In genomic region chr15:102107689-102108573, GRCm38 (mm10) we compare ENCODE assay signal across 8 mouse cellular contexts. TPM values are rescaled to one million over a fixed set of nuclear protein-coding genes. Genes with fewer than 3 reads are reported as not detected.
DNase-seq lines count a peak whose midpoint lies in the region; ATAC-seq lines count a peak whose summit lies in the region.

No protein-coding gene starts in this region.

- no peaks in the 10 kb centered on the region for H3K9me3 ChIP-seq in forebrain, embryonic 12.5 days
- no peaks in the 10 kb centered on the region for H3K9me3 ChIP-seq in hindbrain, embryonic 12.5 days (replicated peaks)

- H3K4me2 ChIP-seq in forebrain, embryonic 12.5 days, result peak overlapping the region; percentile 57; the same call in 1 of the 2 replicates
- peak overlapping the region; percentile 48; the same call in 1 of the 2 replicates for H3K4me2 ChIP-seq in hindbrain, embryonic 12.5 days (replicated peaks)

- H3K4me3 ChIP-seq in forebrain, embryonic 12.5 days (replicated peaks), result no peak overlapping the region
- H3K4me3 ChIP-seq in hindbrain, embryonic 12.5 days, result no peak overlapping the region

- peaks cover 26% of the 10 kb centered on the region for H3K4me1 ChIP-seq in forebrain, embryonic 12.5 days
- peaks cover 37% of the 10 kb centered on the region for H3K4me1 ChIP-seq in hindbrain, embryonic 12.5 days

- WGBS in forebrain, embryonic 12.5 days, result 33% methylated on average over 13 of the region's 13 CpGs
- WGBS in hindbrain, embryonic 12.5 days, result 36% methylated on average over 13 of the region's 13 CpGs

- 0 out of 2 replicates have a peak overlapping the region, but pooled peaks have one; percentile 38 for H3K9ac ChIP-seq in forebrain, embryonic 12.5 days
- no peak overlapping the region for H3K9ac ChIP-seq in hindbrain, embryonic 12.5 days

- H3K27me3 ChIP-seq in forebrain, embryonic 12.5 days, result peaks cover 55% of the 10 kb centered on the region
- peaks cover 40% of the 10 kb centered on the region for H3K27me3 ChIP-seq in hindbrain, embryonic 12.5 days

- peak; percentile 83 for DNase-seq in A20 (ENCODE audit: low read depth, low spot score)
- peak; percentile 30 for DNase-seq in c-Kit-negative CD71-positive TER-119-positive erythroid progenitor cells, embryonic 14.5 days (ENCODE audit: low read depth, low spot score)
- DNase-seq in liver, result peak; percentile 73
- DNase-seq in naive thymus-derived CD4-positive, alpha-beta T cell, adult 2 months (ENCODE audit: low read depth), result peak; percentile 89
- no peak for DNase-seq in yolk sac, embryonic 10.5 days (ENCODE audit: low spot score)

- no peaks in the 10 kb centered on the region for H3K36me3 ChIP-seq in forebrain, embryonic 12.5 days (replicated peaks)
- no peaks in the 10 kb centered on the region for H3K36me3 ChIP-seq in hindbrain, embryonic 12.5 days

- ATAC-seq in CD4-positive, CD25-positive, alpha-beta regulatory T cell, adult 4 months, result peak; percentile 70
- no peak for ATAC-seq in forebrain, embryonic 12.5 days (ENCODE audit: low FRiP score)
- ATAC-seq in hindbrain, embryonic 12.5 days (ENCODE audit: low FRiP score), result no peak

- no peak overlapping the region for H3K27ac ChIP-seq in forebrain, embryonic 12.5 days
- H3K27ac ChIP-seq in hindbrain, embryonic 12.5 days, result no peak overlapping the region

RNA-seq across cellular contexts. Expression of gene Tns2, which starts 7.7 kb away (rescaled TPM):
- 1 to 10 TPM; 1.1 to 2.3 TPM for polyA plus RNA-seq in CD4-positive, CD25-positive, alpha-beta regulatory T cell, adult 4 months (2017; shearing (Covaris generic))
- 7.9 and 8.2 TPM in 2 replicates for polyA plus RNA-seq in forebrain, embryonic 12.5 days (2016; fragmentation: Nextera tagmentation; extraction: Ambion mirVana)
- polyA plus RNA-seq in hindbrain, embryonic 12.5 days (2016; fragmentation: Nextera tagmentation; extraction: Ambion mirVana), result 21.8 and 22.7 TPM in 2 replicates

RNA-seq across cellular contexts. Expression of gene Spryd3, which starts 28.1 kb away (rescaled TPM):
- 10 to 100 TPM; 28.8 to 65.3 TPM for polyA plus RNA-seq in CD4-positive, CD25-positive, alpha-beta regulatory T cell, adult 4 months (2017; shearing (Covaris generic))
- 19.1 and 19.6 TPM in 2 replicates for polyA plus RNA-seq in forebrain, embryonic 12.5 days (2016; fragmentation: Nextera tagmentation; extraction: Ambion mirVana)
- 28.1 and 29.2 TPM in 2 replicates for polyA plus RNA-seq in hindbrain, embryonic 12.5 days (2016; fragmentation: Nextera tagmentation; extraction: Ambion mirVana)

RNA-seq across cellular contexts. Expression of gene Eif4b, which starts 34.4 kb away (rescaled TPM):
- 100 to 1,000 TPM; 123 to 189 TPM for polyA plus RNA-seq in CD4-positive, CD25-positive, alpha-beta regulatory T cell, adult 4 months (2017; shearing (Covaris generic))
- polyA plus RNA-seq in forebrain, embryonic 12.5 days (2016; fragmentation: Nextera tagmentation; extraction: Ambion mirVana), result 109 TPM in 2 replicates
- polyA plus RNA-seq in hindbrain, embryonic 12.5 days (2016; fragmentation: Nextera tagmentation; extraction: Ambion mirVana), result 94.0 and 97.1 TPM in 2 replicates

RNA-seq across cellular contexts. Expression of gene Igfbp6, which starts 36.2 kb away (rescaled TPM):
- under 1 TPM in 1 of 2 experiments, not detected in 1; 0.60 TPM for polyA plus RNA-seq in CD4-positive, CD25-positive, alpha-beta regulatory T cell, adult 4 months (2017; shearing (Covaris generic))
- polyA plus RNA-seq in forebrain, embryonic 12.5 days (2016; fragmentation: Nextera tagmentation; extraction: Ambion mirVana), result 0.24 and 0.79 TPM in 2 replicates
- 0.42 TPM in 1 of 2 replicates, not detected in the other for polyA plus RNA-seq in hindbrain, embryonic 12.5 days (2016; fragmentation: Nextera tagmentation; extraction: Ambion mirVana)

RNA-seq across cellular contexts. Expression of gene Soat2, which starts 42.4 kb away (rescaled TPM):
- polyA plus RNA-seq in CD4-positive, CD25-positive, alpha-beta regulatory T cell, adult 4 months (2017; shearing (Covaris generic)), result 1 to 10 TPM in 1 of 2 experiments, under 1 TPM in 1; 0.69 to 1.0 TPM
- polyA plus RNA-seq in forebrain, embryonic 12.5 days (2016; fragmentation: Nextera tagmentation; extraction: Ambion mirVana), result 0.08 TPM in 1 of 2 replicates, not detected in the other
- polyA plus RNA-seq in hindbrain, embryonic 12.5 days (2016; fragmentation: Nextera tagmentation; extraction: Ambion mirVana), result 0.09 TPM in 1 of 2 replicates, not detected in the other
